Mouse (Mus musculus) G1E (cell line): ENCODE measurements at regions not wholly inside any gene's neighbourhood (a gene's known extent, or its start where the extent isn't known, plus 50 kb on each side); places are given as distances from the start of the nearest gene placed in this dataset.

Source experiments
- CTCF ChIP-seq: IDR thresholded peaks from 2 replicates; pipeline ENCODE4 v1.5.1; 2012; ENCODE audit warnings: low read depth, low read length, inconsistent platforms, mixed read lengths
- GATA1 ChIP-seq: IDR thresholded peaks from 2 replicates; pipeline ENCODE4 v1.6.1; 2012; ENCODE audit warnings: borderline replicate concordance, low read length, inconsistent platforms, mixed read lengths
- POLR2AphosphoS5 ChIP-seq: IDR thresholded peaks from 2 replicates; pipeline ENCODE4 v1.6.1; 2012; ENCODE audit warnings: low read depth, low read length, inconsistent platforms; ENCODE audit not compliant: insufficient replicate concordance
- TAL1 ChIP-seq: conservative IDR thresholded peaks from 2 replicates; pipeline ENCODE4 v1.6.1; 2012; ENCODE audit warnings: low read depth, low read length, inconsistent platforms, mixed read lengths

GRCm38 (mm10) chr1:128820527-128820926 is 228.4 kb upstream of the Cxcr4 start:
- TF ChIP-seq GATA1, result no peak
- no peak for TF ChIP-seq CTCF
- no peak for TF ChIP-seq POLR2AphosphoS5
- no peak for TF ChIP-seq TAL1
